In genomic region chr13:23279576-23279975, GRCm38 (mm10) we compare ENCODE assay signal across 46 mouse cellular contexts. TPM values are rescaled to one million over a fixed set of nuclear protein-coding genes. Genes with fewer than 3 reads are reported as not detected.
"Had no signal": no experiment of that assay in that cellular context is flagged by ENCODE, and none has a peak within 500 bp of the region (broad histone marks: within the 10 kb centered on the region; RNA-seq: fewer than 3 reads in every experiment).

No protein-coding gene starts in this region.

- H3K4me3 ChIP-seq: limb, embryonic 10.5 days; limb, embryonic 12.5 days; limb, embryonic 13.5 days; limb, embryonic 15.5 days; liver, embryonic 12.5 days; liver, embryonic 13.5 days; liver, embryonic 15.5 days; lung, embryonic 15.5 days; megakaryocyte, embryonic 14.5 days; midbrain, embryonic 10.5 days; midbrain, embryonic 12.5 days; midbrain, embryonic 13.5 days; midbrain, embryonic 15.5 days; myocyte; neural tube, embryonic 12.5 days; neural tube, embryonic 13.5 days had no signal

- H3K9me3 ChIP-seq: limb, embryonic 10.5 days; limb, embryonic 12.5 days; limb, embryonic 13.5 days; limb, embryonic 15.5 days; liver, embryonic 12.5 days; liver, embryonic 13.5 days; liver, embryonic 15.5 days; lung, embryonic 15.5 days; midbrain, embryonic 12.5 days; midbrain, embryonic 13.5 days; midbrain, embryonic 15.5 days; neural tube, embryonic 12.5 days; neural tube, embryonic 13.5 days had no signal

- H3K27me3 ChIP-seq: liver, embryonic 12.5 days; liver, embryonic 13.5 days; lung, embryonic 15.5 days; neural tube, embryonic 12.5 days had no signal

- H3K36me3 ChIP-seq: limb, embryonic 10.5 days; limb, embryonic 12.5 days; limb, embryonic 13.5 days; limb, embryonic 15.5 days; liver, embryonic 12.5 days; liver, embryonic 13.5 days; liver, embryonic 15.5 days; lung, embryonic 15.5 days; midbrain, embryonic 10.5 days; midbrain, embryonic 12.5 days; midbrain, embryonic 13.5 days; midbrain, embryonic 15.5 days; neural tube, embryonic 12.5 days; neural tube, embryonic 13.5 days had no signal

- H3K4me1 ChIP-seq: limb, embryonic 12.5 days; limb, embryonic 13.5 days; limb, embryonic 15.5 days; liver, embryonic 12.5 days; liver, embryonic 15.5 days; lung, embryonic 15.5 days; midbrain, embryonic 12.5 days; midbrain, embryonic 13.5 days; midbrain, embryonic 15.5 days; neural tube, embryonic 12.5 days; neural tube, embryonic 13.5 days had no signal

- DNase-seq: left cerebral cortex, postnatal 4 days; liver; liver, embryonic 13.5 days; liver, postnatal 0 days; lung, adult 18-20 months; lung, adult 2 months; lung, embryonic 14.5 days; lung, postnatal 10 days; lung, postnatal 14 days; lung, postnatal 36 days; lung, postnatal 4 days; midbrain, embryonic 14.5 days had no signal

- H3K4me2 ChIP-seq: limb, embryonic 12.5 days; limb, embryonic 13.5 days; limb, embryonic 15.5 days; liver, embryonic 11.5 days; liver, embryonic 12.5 days; liver, embryonic 13.5 days; liver, embryonic 15.5 days; lung, embryonic 14.5 days; lung, embryonic 15.5 days; midbrain, embryonic 12.5 days; midbrain, embryonic 13.5 days; midbrain, embryonic 15.5 days; neural tube, embryonic 12.5 days; neural tube, embryonic 13.5 days had no signal

- ATAC-seq: liver, embryonic 12.5 days; liver, postnatal 0 days; midbrain, embryonic 13.5 days; midbrain, embryonic 15.5 days had no signal

- H3K9ac ChIP-seq: limb, embryonic 12.5 days; limb, embryonic 13.5 days; limb, embryonic 15.5 days; liver, embryonic 12.5 days; liver, embryonic 13.5 days; liver, embryonic 14.5 days; liver, embryonic 15.5 days; liver, postnatal 0 days; lung, embryonic 14.5 days; lung, embryonic 15.5 days; midbrain, embryonic 12.5 days; midbrain, embryonic 13.5 days; midbrain, embryonic 15.5 days; neural tube, embryonic 12.5 days; neural tube, embryonic 13.5 days had no signal

- H3K27ac ChIP-seq: limb, embryonic 10.5 days; limb, embryonic 12.5 days; limb, embryonic 13.5 days; limb, embryonic 15.5 days; liver, embryonic 12.5 days; liver, embryonic 13.5 days; liver, embryonic 14.5 days; liver, embryonic 15.5 days; lung, embryonic 15.5 days; macrophage; midbrain, embryonic 10.5 days; midbrain, embryonic 12.5 days; midbrain, embryonic 13.5 days; midbrain, embryonic 15.5 days; neural tube, embryonic 12.5 days; neural tube, embryonic 13.5 days had no signal

RNA-seq across cellular contexts. Expression of gene Vmn1r223, which starts 32.6 kb away (rescaled TPM):
- total RNA-seq: left cerebral cortex, adult 8-10 months; left cerebral cortex, postnatal 10 days; left cerebral cortex, postnatal 14 days; left cerebral cortex, postnatal 25 days; left cerebral cortex, postnatal 36 days; left cerebral cortex, postnatal 4 days; liver, adult 2 months; megakaryocyte progenitor cell, adult 5-6 weeks; megakaryocyte, adult 5-6 weeks; megakaryocyte-erythroid progenitor cell, adult 5-6 weeks; midbrain, postnatal 0 days; monocyte, adult 5-6 weeks had no signal
- polyA plus RNA-seq: limb, embryonic 10.5 days; limb, embryonic 11.5 days; limb, embryonic 12.5 days; limb, embryonic 13.5 days; limb, embryonic 14.5 days; limb, embryonic 15.5 days; liver, adult 2 months; liver, embryonic 11.5 days; liver, embryonic 12.5 days; liver, embryonic 13.5 days; liver, embryonic 14.5 days; liver, embryonic 15.5 days; liver, embryonic 16.5 days; liver, postnatal 0 days; lung, adult 2 months; lung, embryonic 14.5 days; lung, embryonic 15.5 days; lung, embryonic 16.5 days; macrophage; midbrain, embryonic 10.5 days; midbrain, embryonic 12.5 days; midbrain, embryonic 13.5 days; midbrain, embryonic 14.5 days; midbrain, embryonic 15.5 days; midbrain, postnatal 0 days; myocyte; neural tube, embryonic 11.5 days; neural tube, embryonic 12.5 days; neural tube, embryonic 13.5 days had no signal

RNA-seq across cellular contexts. Expression of gene Vmn1r222, which starts 43.8 kb away (rescaled TPM):
- total RNA-seq: left cerebral cortex, adult 8-10 months; left cerebral cortex, postnatal 10 days; left cerebral cortex, postnatal 14 days; left cerebral cortex, postnatal 25 days; left cerebral cortex, postnatal 36 days; left cerebral cortex, postnatal 4 days; liver, adult 2 months; megakaryocyte progenitor cell, adult 5-6 weeks; megakaryocyte, adult 5-6 weeks; megakaryocyte-erythroid progenitor cell, adult 5-6 weeks; midbrain, postnatal 0 days; monocyte, adult 5-6 weeks had no signal
- polyA plus RNA-seq: limb, embryonic 10.5 days; limb, embryonic 11.5 days; limb, embryonic 12.5 days; limb, embryonic 13.5 days; limb, embryonic 14.5 days; limb, embryonic 15.5 days; liver, adult 2 months; liver, embryonic 11.5 days; liver, embryonic 12.5 days; liver, embryonic 13.5 days; liver, embryonic 14.5 days; liver, embryonic 15.5 days; liver, embryonic 16.5 days; liver, postnatal 0 days; lung, adult 2 months; lung, embryonic 14.5 days; lung, embryonic 15.5 days; lung, embryonic 16.5 days; macrophage; midbrain, embryonic 10.5 days; midbrain, embryonic 12.5 days; midbrain, embryonic 13.5 days; midbrain, embryonic 14.5 days; midbrain, embryonic 15.5 days; midbrain, postnatal 0 days; myocyte; neural tube, embryonic 11.5 days; neural tube, embryonic 12.5 days; neural tube, embryonic 13.5 days had no signal
